Mouse (Mus musculus) thymus, adult 2 months (tissue): ENCODE results near the gene Bcl2l15. TPM values are rescaled to one million over a fixed set of nuclear protein-coding genes. Genes with fewer than 3 reads are reported as not detected.
A peak's percentile ranks its signal among the peaks of the same experiment; 100 is the strongest.

Source experiments
- DNase-seq: peaks from one replicate; pipeline ENCODE4 v3.0.0; 2021
- H3K27ac ChIP-seq: fragments of 200-500 bp; 2 replicates; pipeline ENCODE4 v1.5.1; 2012; ENCODE audit warnings: low read length, control low read depth; ENCODE audit not compliant: control insufficient read depth, insufficient read depth
- H3K27me3 ChIP-seq: fragments of 200-500 bp; 2 replicates; pipeline ENCODE4 v1.6.1; 2012; ENCODE audit warnings: mild to moderate bottlenecking, low read length, moderate library complexity, mixed read lengths; ENCODE audit not compliant: control insufficient read depth, insufficient read depth
- H3K36me3 ChIP-seq: fragments of 200-500 bp; 2 replicates; pipeline ENCODE4 v1.6.1; 2012; ENCODE audit warnings: mild to moderate bottlenecking, low read length, moderate library complexity; ENCODE audit not compliant: control insufficient read depth, insufficient read depth
- H3K4me1 ChIP-seq: fragments of 200-500 bp; replicated peaks from 2 replicates; pipeline ENCODE4 v1.6.1; 2012; ENCODE audit warnings: low read length; ENCODE audit not compliant: control insufficient read depth, insufficient read depth
- H3K4me3 ChIP-seq: fragments of 200-500 bp; 2 replicates; pipeline ENCODE4 v1.5.1; 2012; ENCODE audit warnings: mild to moderate bottlenecking, low read length, control low read depth, moderate library complexity; ENCODE audit not compliant: control insufficient read depth, insufficient read depth
- CTCF ChIP-seq: fragments of 200-500 bp; IDR thresholded peaks from 2 replicates; pipeline ENCODE4 v1.5.1; 2012; ENCODE audit warnings: mild to moderate bottlenecking, control low read depth, low read length, moderate library complexity, borderline replicate concordance; ENCODE audit not compliant: control insufficient read depth, poor library complexity, insufficient read depth; ENCODE audit errors: extremely low read depth
- POLR2A ChIP-seq: fragments of 200-500 bp; IDR thresholded peaks from 2 replicates; pipeline ENCODE4 v1.6.1; 2012; ENCODE audit warnings: mild to moderate bottlenecking, low read length, control low read depth, moderate library complexity; ENCODE audit not compliant: control insufficient read depth, poor library complexity, insufficient read depth; ENCODE audit errors: extremely low read depth
- WGBS: fragments of 180-500 bp; shearing (Covaris S2); methylation state at CpG from one replicate; pipeline ENCODE4 v1.1.7; 2018; 5-methylcytosine and 5-hydroxymethylcytosine counted together
- polyA plus RNA-seq: library from polyadenylated mRNA; depleted of rRNA; stranded (reverse); fragments of >200 nt; gene quantifications from 2 replicates; pipeline ENCODE4 v1.2.3, GENCODE M21; 2012

The Bcl2l15 gene
- polyA plus RNA-seq, 1 experiment = 0.84 TPM

DNA sequence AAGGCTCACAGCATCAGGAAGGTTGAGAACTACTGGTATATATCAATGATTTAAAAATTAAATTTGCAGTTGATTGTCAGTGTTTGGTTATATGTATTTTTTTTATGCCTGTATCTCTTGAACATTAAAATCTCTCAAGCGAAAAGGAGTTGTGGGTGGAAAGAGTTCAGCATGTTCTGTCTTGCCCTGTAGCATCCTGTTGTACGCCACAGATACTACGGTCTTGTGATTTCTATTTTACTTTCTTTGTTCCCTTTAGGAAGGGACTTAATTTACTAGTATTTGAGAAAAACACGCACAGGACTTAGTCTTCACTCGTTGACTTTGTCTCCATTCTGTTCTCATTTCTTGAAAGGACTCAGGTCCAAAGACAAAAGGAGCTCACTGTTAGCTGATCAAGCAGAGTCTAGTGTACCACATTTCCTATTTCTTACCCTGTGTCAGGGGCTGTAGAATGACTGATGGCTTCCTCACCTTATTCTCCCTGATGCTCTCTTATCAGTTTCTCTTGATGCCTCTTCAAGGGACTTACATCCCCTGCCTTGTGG lies 35.1 kb downstream of the Bcl2l15 start:
- TF ChIP-seq POLR2A (no peak), CTCF (no peak)
- no peak overlapping the region for H3K4me3 ChIP-seq
- H3K4me1 ChIP-seq = peaks cover 12% of the 10 kb centered on the region
- no peak for DNase-seq
- peaks cover 3% of the 10 kb centered on the region; the same call in 1 of the 2 replicates for H3K36me3 ChIP-seq
- no peaks in the 10 kb centered on the region for H3K27me3 ChIP-seq
- WGBS = 55% methylated on average over 5 of the region's 5 CpGs
- H3K27ac ChIP-seq = peak overlapping the region; percentile 13; the same call in 1 of the 2 replicates

DNA sequence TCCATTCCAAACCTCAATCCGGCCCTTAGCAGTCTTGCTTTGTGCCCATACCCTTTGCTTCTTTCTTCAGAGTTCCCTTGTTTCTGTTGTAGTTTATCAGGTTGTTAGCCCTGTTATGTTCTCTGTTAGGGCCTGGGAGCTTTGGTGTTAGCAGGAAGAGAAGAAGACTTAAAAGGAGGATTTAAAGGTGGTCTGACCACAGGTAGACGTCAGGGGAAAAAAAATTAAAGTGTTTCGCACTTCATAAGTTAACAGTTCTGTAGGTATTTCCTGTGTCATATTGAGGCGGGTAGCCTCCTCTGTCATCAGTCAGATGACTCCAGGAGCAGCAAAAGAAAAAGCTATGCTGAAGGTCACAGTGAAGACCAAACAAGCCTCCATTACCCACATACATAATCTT lies 35.6 kb downstream of the Bcl2l15 start:
- no peaks in the 10 kb centered on the region for H3K27me3 ChIP-seq
- TF ChIP-seq POLR2A = no peak
- TF ChIP-seq CTCF = no peak
- peak overlapping the region; percentile 13; the same call in 1 of the 2 replicates for H3K27ac ChIP-seq
- H3K4me3 ChIP-seq = no peak overlapping the region
- H3K4me1 ChIP-seq = peaks cover 12% of the 10 kb centered on the region
- no peak for DNase-seq
- 18% methylated on average over 4 of the region's 4 CpGs for WGBS
- peaks cover 3% of the 10 kb centered on the region; the same call in 1 of the 2 replicates for H3K36me3 ChIP-seq

DNA sequence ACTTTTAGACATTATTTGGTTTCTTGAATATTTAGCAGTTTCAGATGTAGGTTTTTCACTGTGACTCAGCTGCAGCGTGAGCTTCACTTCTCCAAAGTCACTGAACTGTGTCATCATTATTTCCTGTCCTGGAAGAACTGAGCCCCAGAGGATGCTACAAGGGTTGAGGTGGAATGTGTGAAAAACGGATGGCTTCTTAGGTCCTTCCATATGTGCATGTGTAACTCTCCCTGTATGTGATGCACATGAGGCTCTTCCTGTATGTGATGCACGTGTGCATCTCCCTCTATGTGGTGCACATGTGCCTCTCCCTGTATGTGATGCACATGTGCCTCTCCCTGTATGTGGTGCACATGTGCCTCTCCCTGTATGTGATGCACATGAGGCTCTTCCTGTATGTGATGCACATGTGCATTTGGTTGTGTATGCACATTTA lies 40.3 kb downstream of the Bcl2l15 start:
- Histone ChIP-seq H3K27me3 (no peaks in the 10 kb centered on the region), H3K27ac (no peak overlapping the region), H3K36me3 (peaks cover 36% of the 10 kb centered on the region), H3K4me1 (peaks cover 3% of the 10 kb centered on the region), H3K4me3 (no peak overlapping the region)
- no peak for DNase-seq
- WGBS = 43% methylated on average over 3 of the region's 3 CpGs
- TF ChIP-seq CTCF (no peak), POLR2A (no peak)

DNA sequence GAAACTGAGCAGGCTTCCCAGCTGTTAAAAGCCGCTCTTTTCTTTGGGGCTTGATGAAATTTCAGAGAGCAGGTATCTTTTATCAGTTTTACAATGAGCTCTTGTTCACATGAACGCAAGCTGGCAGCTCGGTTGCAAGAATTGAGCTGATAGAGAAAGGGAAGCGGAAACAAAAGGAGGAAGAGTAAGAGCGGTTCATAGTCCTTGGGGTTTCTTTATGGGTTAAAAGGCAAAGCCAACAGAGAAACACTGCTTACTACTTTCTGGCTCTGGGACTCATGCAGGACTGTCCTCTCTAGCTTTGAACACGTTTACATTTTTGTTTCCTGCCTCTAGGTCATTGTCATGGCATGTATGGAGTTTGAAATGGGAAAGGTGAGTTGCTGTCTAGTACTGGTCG lies 41.9 kb downstream of the Bcl2l15 start:
- peaks cover 49% of the 10 kb centered on the region for H3K36me3 ChIP-seq
- TF ChIP-seq CTCF (no peak), POLR2A (no peak)
- peaks cover 3% of the 10 kb centered on the region for H3K4me1 ChIP-seq
- no peak overlapping the region for H3K4me3 ChIP-seq
- WGBS = 84% methylated on average over 7 of the region's 7 CpGs
- no peaks in the 10 kb centered on the region for H3K27me3 ChIP-seq
- no peak overlapping the region for H3K27ac ChIP-seq
- no peak for DNase-seq

DNA sequence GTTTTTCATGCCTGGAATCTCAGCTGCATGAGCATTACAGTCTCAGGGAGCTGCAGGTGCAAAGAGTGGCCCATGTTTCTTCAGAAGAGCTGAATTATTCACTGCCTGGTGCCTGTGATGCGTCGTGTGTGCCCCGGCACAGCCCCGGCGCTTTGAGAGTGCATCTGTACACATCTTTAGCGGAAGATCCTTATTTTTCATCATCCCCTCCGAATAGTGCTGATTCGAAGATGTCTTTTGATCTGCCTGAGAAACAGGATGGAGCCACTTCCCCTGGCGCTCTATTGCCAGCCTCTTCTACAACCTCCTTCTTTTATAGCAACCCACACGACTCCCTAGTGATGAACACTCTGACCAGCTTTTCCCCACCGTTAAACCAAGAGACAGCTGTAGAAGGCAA lies 53.5 kb downstream of the Bcl2l15 start:
- peak; percentile 48 for DNase-seq
- Histone ChIP-seq H3K4me3 (no peak overlapping the region), H3K36me3 (peaks cover 78% of the 10 kb centered on the region), H3K4me1 (peaks cover 15% of the 10 kb centered on the region), H3K27me3 (no peaks in the 10 kb centered on the region), H3K27ac (peak overlapping the region; percentile 86)
- no peak for TF ChIP-seq POLR2A
- no peak for TF ChIP-seq CTCF
- 4% methylated on average over 11 of the region's 11 CpGs for WGBS

DNA sequence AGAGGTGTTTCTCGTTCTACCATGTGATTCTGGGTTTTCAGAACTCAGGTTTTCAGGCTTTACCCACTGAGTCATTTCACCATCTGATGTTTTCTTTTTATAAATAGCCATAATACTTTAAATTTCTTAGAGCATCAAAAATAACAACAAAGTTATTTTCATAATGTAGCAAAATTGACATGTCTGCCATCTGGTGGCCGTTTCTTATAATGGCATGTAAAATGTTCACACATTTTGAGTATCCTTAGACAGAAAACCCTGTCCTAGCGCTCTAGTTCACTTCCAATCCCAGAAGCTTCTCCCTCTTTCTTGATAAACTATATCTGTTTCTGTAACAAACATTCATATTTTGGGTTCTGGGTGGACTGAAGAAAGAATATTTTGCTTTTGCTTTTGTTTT lies 55.2 kb downstream of the Bcl2l15 start:
- no peak overlapping the region; the same call in 1 of the 2 replicates for H3K27ac ChIP-seq
- no peaks in the 10 kb centered on the region for H3K27me3 ChIP-seq
- H3K4me1 ChIP-seq = peaks cover 15% of the 10 kb centered on the region
- H3K4me3 ChIP-seq = no peak overlapping the region
- peak; percentile 59 for DNase-seq
- WGBS = 40% methylated on average over 3 of the region's 3 CpGs
- peaks cover 78% of the 10 kb centered on the region for H3K36me3 ChIP-seq
- TF ChIP-seq POLR2A (no peak), CTCF (no peak)
